Comparison of ENCODE assay signal across 9 mouse cellular contexts in the genomic region with DNA sequence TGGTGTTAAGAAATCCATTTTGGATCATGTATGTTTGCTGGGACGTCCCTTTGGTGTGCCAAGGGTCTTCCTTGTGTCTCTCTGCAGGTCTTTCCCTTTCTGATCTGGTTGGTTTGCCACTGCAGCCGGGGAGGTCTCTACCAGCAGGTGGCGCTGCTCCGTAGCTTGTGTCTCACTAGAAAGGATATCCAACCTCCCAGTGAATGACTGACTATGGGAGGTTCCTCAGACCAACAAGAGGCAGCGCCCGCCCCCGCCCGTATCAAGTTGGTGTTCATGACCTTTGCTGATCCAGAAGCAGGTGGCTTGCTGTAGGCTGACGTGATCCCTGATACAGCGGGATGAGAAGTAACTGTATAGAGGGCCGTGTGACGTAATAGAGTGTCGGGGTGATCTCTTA. TPM values are rescaled to one million over a fixed set of nuclear protein-coding genes. Genes with fewer than 3 reads are reported as not detected.
DNase-seq lines count a peak whose midpoint lies in the region; ATAC-seq lines count a peak whose summit lies in the region.
"Had no signal": no experiment of that assay in that cellular context is flagged by ENCODE, and none has a peak within 500 bp of the region (broad histone marks: within the 10 kb centered on the region; RNA-seq: fewer than 3 reads in every experiment).

No protein-coding gene starts in this region.

- H3K9ac ChIP-seq in forebrain, embryonic 15.5 days (replicated peaks), result no peak overlapping the region
- no peak overlapping the region for H3K9ac ChIP-seq in hindbrain, embryonic 14.5 days
- H3K9ac ChIP-seq: liver, embryonic 15.5 days had no signal

- H3K4me2 ChIP-seq in forebrain, embryonic 15.5 days (replicated peaks), result peak overlapping the region; percentile 22; the same call in 1 of the 2 replicates
- peak overlapping the region; percentile 27; the same call in 1 of the 2 replicates for H3K4me2 ChIP-seq in hindbrain, embryonic 14.5 days (replicated peaks)
- H3K4me2 ChIP-seq: liver, embryonic 15.5 days had no signal

- no peak overlapping the region for H3K4me3 ChIP-seq in forebrain, embryonic 15.5 days
- no peak overlapping the region for H3K4me3 ChIP-seq in hindbrain, embryonic 14.5 days (replicated peaks; ENCODE audit: low read length)
- H3K4me3 ChIP-seq: liver, embryonic 15.5 days had no signal

- no peak overlapping the region for H3K27ac ChIP-seq in forebrain, embryonic 15.5 days (replicated peaks)
- no peak overlapping the region for H3K27ac ChIP-seq in hindbrain, embryonic 14.5 days
- H3K27ac ChIP-seq: liver, embryonic 15.5 days had no signal

- no peaks in the 10 kb centered on the region for H3K9me3 ChIP-seq in forebrain, embryonic 15.5 days
- no peaks in the 10 kb centered on the region for H3K9me3 ChIP-seq in hindbrain, embryonic 14.5 days (ENCODE audit: control insufficient read depth, low read length)
- H3K9me3 ChIP-seq: liver, embryonic 15.5 days had no signal

- peak; percentile 83 for DNase-seq in NIH3T3 (ENCODE audit: low read depth)
- DNase-seq in hindbrain, embryonic 14.5 days (ENCODE audit: low spot score), result peak; percentile 91
- DNase-seq in layer of hippocampus, postnatal 10 days (ENCODE audit: low spot score in 2 of 2), result peak; percentile 88 to 90
- DNase-seq in lung, postnatal 36 days, result peak; percentile 84
- peak; percentile 89 for DNase-seq in right cerebral cortex, postnatal 14 days

- ATAC-seq in cerebellum, adult (ENCODE audit: insufficient number of reproducible peaks, low FRiP score, low TSS enrichment), result peak; percentile 86
- ATAC-seq in forebrain, embryonic 15.5 days (replicated peaks), result peak; percentile 68; the same call in 1 of the 2 replicates
- ATAC-seq in hindbrain, embryonic 14.5 days (ENCODE audit: low FRiP score), result peak; percentile 17; the same call in 1 of the 2 replicates
- no peak for ATAC-seq in erythroblast, adult 5-6 weeks (replicated peaks; ENCODE audit: low FRiP score, poor library complexity, severe bottlenecking)

- H3K36me3 ChIP-seq in forebrain, embryonic 15.5 days, result no peaks in the 10 kb centered on the region
- H3K36me3 ChIP-seq in hindbrain, embryonic 14.5 days (replicated peaks; ENCODE audit: control insufficient read depth, insufficient read depth), result no peaks in the 10 kb centered on the region
- H3K36me3 ChIP-seq: liver, embryonic 15.5 days had no signal

- peaks cover 2% of the 10 kb centered on the region; the same call in 1 of the 2 replicates for H3K4me1 ChIP-seq in forebrain, embryonic 15.5 days
- H3K4me1 ChIP-seq in hindbrain, embryonic 14.5 days (replicated peaks; ENCODE audit: control insufficient read depth, insufficient read depth, low read length), result no peaks in the 10 kb centered on the region
- H3K4me1 ChIP-seq: liver, embryonic 15.5 days had no signal

- 24% methylated on average over 13 of the region's 13 CpGs for WGBS in forebrain, embryonic 15.5 days
- WGBS in hindbrain, embryonic 14.5 days, result 25% methylated on average over 13 of the region's 13 CpGs

- H3K27me3 ChIP-seq in forebrain, embryonic 15.5 days, result no peaks in the 10 kb centered on the region
- no peaks in the 10 kb centered on the region for H3K27me3 ChIP-seq in hindbrain, embryonic 14.5 days (ENCODE audit: control insufficient read depth, insufficient read depth, low read length)
- H3K27me3 ChIP-seq: liver, embryonic 15.5 days had no signal

RNA-seq across cellular contexts. Expression of a gene that starts 28.0 kb away (rescaled TPM):
- not detected in 2 replicates for polyA plus RNA-seq in forebrain, embryonic 15.5 days (2015; fragmentation: Nextera tagmentation; extraction: Ambion mirVana)
- polyA plus RNA-seq in hindbrain, embryonic 14.5 days (2014; fragmentation: Nextera tagmentation; extraction: Ambion mirVana), result not detected in 2 replicates
- not detected for total RNA-seq in layer of hippocampus, postnatal 10 days (2021)
- not detected in 2 replicates for total RNA-seq in erythroblast, adult 5-6 weeks (2015; ENCODE audit: low replicate concordance)
- not detected in 2 replicates for total RNA-seq in erythroblast, adult 5-6 weeks (2017; ENCODE audit: low replicate concordance)
- polyA plus RNA-seq: liver, embryonic 15.5 days had no signal

RNA-seq across cellular contexts. Expression of a gene that starts 29.5 kb away (rescaled TPM):
- not detected in 2 replicates for polyA plus RNA-seq in forebrain, embryonic 15.5 days (2015; fragmentation: Nextera tagmentation; extraction: Ambion mirVana)
- not detected in 2 replicates for polyA plus RNA-seq in hindbrain, embryonic 14.5 days (2014; fragmentation: Nextera tagmentation; extraction: Ambion mirVana)
- total RNA-seq in layer of hippocampus, postnatal 10 days (2021), result not detected
- not detected in 2 replicates for total RNA-seq in erythroblast, adult 5-6 weeks (2015; ENCODE audit: low replicate concordance)
- not detected in 2 replicates for total RNA-seq in erythroblast, adult 5-6 weeks (2017; ENCODE audit: low replicate concordance)
- polyA plus RNA-seq: liver, embryonic 15.5 days had no signal

RNA-seq across cellular contexts. Expression of a gene that starts 37.5 kb away (rescaled TPM):
- polyA plus RNA-seq in forebrain, embryonic 15.5 days (2015; fragmentation: Nextera tagmentation; extraction: Ambion mirVana), result 79.6 and 85.9 TPM in 2 replicates
- polyA plus RNA-seq in hindbrain, embryonic 14.5 days (2014; fragmentation: Nextera tagmentation; extraction: Ambion mirVana), result 78.4 and 102 TPM in 2 replicates
- 100 to 1,000 TPM; 106 to 116 TPM for total RNA-seq in layer of hippocampus, postnatal 10 days (2021)
- total RNA-seq in erythroblast, adult 5-6 weeks (2015; ENCODE audit: low replicate concordance), result not detected in 2 replicates
- not detected in 2 replicates for total RNA-seq in erythroblast, adult 5-6 weeks (2017; ENCODE audit: low replicate concordance)
- polyA plus RNA-seq: liver, embryonic 15.5 days had no signal

RNA-seq across cellular contexts. Expression of a gene that starts 51.0 kb away (rescaled TPM):
- 21.7 and 22.6 TPM in 2 replicates for polyA plus RNA-seq in forebrain, embryonic 15.5 days (2015; fragmentation: Nextera tagmentation; extraction: Ambion mirVana)
- polyA plus RNA-seq in hindbrain, embryonic 14.5 days (2014; fragmentation: Nextera tagmentation; extraction: Ambion mirVana), result 17.9 and 20.2 TPM in 2 replicates
- total RNA-seq in layer of hippocampus, postnatal 10 days (2021), result 10 to 100 TPM; 18.3 to 19.6 TPM
- total RNA-seq in erythroblast, adult 5-6 weeks (2015; ENCODE audit: low replicate concordance), result not detected in 2 replicates
- total RNA-seq in erythroblast, adult 5-6 weeks (2017; ENCODE audit: low replicate concordance), result not detected in 2 replicates

Comparison
In these comparisons a context has a peak if more than half of its experiments do, and no peak if none do; other contexts are left out.
1. RNA of a gene that starts 37.5 kb away (total RNA-seq): 106 to 116 TPM in layer of hippocampus, postnatal 10 days; not detected in erythroblast, adult 5-6 weeks; every median in the first group is over 100 times any median in the second.
2. Peak in every context shown above with its lines, with median percentiles within 50 percentile points of each other: DNase-seq.